Mouse (Mus musculus): Measurements from ENCODE around the gene Abcc2. TPM values are rescaled to one million over a fixed set of nuclear protein-coding genes. Genes with fewer than 3 reads are reported as not detected.

Abcc2 gene
- polyA plus RNA-seq, 1 experiment from 2014 or later = 5.1 TPM

GRCm38 (mm10) chr19:43850026-43850425, 68.0 kb downstream of the Abcc2 start:
- Histone ChIP-seq H3K36me3 (ENCODE audit: control insufficient read depth, insufficient read depth, low read length) (peaks cover 20% of the 10 kb centered on the region), H3K27ac (ENCODE audit: low read depth, low read length) (no peak overlapping the region), H3K4me1 (replicated peaks; ENCODE audit: control insufficient read depth, insufficient read depth, low read length) (peaks cover 3% of the 10 kb centered on the region; the same call in 1 of the 2 replicates), H3K9me3 (ENCODE audit: control insufficient read depth, low read length) (no peaks in the 10 kb centered on the region), H3K4me2 (no peak overlapping the region), H3K27me3 (replicated peaks; ENCODE audit: control insufficient read depth, insufficient read depth, low read length) (no peaks in the 10 kb centered on the region), H3K4me3 (ENCODE audit: low read depth, low read length) (no peak overlapping the region), H3K9ac (ENCODE audit: low read depth, low read length) (no peak overlapping the region)
- no peak for ATAC-seq (replicated peaks; ENCODE audit: low FRiP score)
- WGBS = 85% methylated on average over 11 of the region's 11 CpGs
- DNase-seq (ENCODE audit: low spot score) = no peak

DNA sequence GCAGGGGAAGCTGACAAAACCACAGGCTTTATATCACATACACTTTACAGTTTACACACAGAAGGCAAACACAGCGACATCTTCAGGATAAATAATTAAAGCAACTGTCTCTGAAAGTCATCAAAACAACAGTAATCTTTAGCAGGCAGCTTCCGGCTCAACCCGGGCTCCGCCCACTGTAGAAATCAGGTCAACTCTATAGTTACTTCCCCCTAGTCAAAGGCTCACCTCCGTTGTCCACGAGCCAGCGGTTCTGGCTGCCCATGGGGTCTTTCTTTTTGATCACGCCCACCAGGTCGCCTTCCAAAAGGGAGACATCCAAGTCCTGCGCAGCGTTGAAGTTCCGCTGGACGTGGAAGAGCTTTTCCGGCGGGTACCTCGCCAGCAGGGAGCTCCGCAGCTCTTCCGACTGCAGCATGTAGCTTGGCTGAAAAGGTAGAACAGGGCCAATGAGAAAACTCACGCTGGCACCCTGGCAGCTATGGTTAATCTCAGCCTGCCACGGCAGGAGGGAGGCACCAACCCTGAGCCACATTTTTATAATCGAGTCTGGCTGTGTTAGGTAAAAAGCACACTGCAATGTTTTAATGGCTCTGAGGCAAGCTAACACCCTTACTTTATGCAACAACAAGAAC, 70.1 kb downstream of the Abcc2 start:
- Histone ChIP-seq H3K9ac (ENCODE audit: low read depth, low read length) (no peak overlapping the region), H3K4me2 (no peak overlapping the region), H3K27me3 (replicated peaks; ENCODE audit: control insufficient read depth, insufficient read depth, low read length) (no peaks in the 10 kb centered on the region), H3K4me3 (ENCODE audit: low read depth, low read length) (no peak overlapping the region), H3K4me1 (replicated peaks; ENCODE audit: control insufficient read depth, insufficient read depth, low read length) (no peaks in the 10 kb centered on the region), H3K36me3 (ENCODE audit: control insufficient read depth, insufficient read depth, low read length) (peaks cover 20% of the 10 kb centered on the region), H3K9me3 (ENCODE audit: control insufficient read depth, low read length) (no peaks in the 10 kb centered on the region), H3K27ac (ENCODE audit: low read depth, low read length) (no peak overlapping the region)
- no peak for ATAC-seq (replicated peaks; ENCODE audit: low FRiP score)
- WGBS = 73% methylated on average over 21 of the region's 21 CpGs
- DNase-seq (ENCODE audit: low spot score) = no peak

- Histone ChIP-seq H3K36me3 (ENCODE audit: control insufficient read depth, insufficient read depth, low read length) (peaks cover 17% of the 10 kb centered on the region), H3K4me2 (no peak overlapping the region), H3K27me3 (replicated peaks; ENCODE audit: control insufficient read depth, insufficient read depth, low read length) (no peaks in the 10 kb centered on the region), H3K9ac (ENCODE audit: low read depth, low read length) (no peak overlapping the region), H3K27ac (ENCODE audit: low read depth, low read length) (no peak overlapping the region), H3K4me3 (ENCODE audit: low read depth, low read length) (no peak overlapping the region), H3K9me3 (ENCODE audit: control insufficient read depth, low read length) (no peaks in the 10 kb centered on the region), H3K4me1 (replicated peaks; ENCODE audit: control insufficient read depth, insufficient read depth, low read length) (no peaks in the 10 kb centered on the region)
- 62% methylated on average over 7 of the region's 7 CpGs for WGBS
- ATAC-seq (replicated peaks; ENCODE audit: low FRiP score) (no peak), DNase-seq (ENCODE audit: low spot score) (no peak)
Measured at GRCm38 (mm10) chr19:43852837-43853545, 71.0 kb downstream of the Abcc2 start.

DNA sequence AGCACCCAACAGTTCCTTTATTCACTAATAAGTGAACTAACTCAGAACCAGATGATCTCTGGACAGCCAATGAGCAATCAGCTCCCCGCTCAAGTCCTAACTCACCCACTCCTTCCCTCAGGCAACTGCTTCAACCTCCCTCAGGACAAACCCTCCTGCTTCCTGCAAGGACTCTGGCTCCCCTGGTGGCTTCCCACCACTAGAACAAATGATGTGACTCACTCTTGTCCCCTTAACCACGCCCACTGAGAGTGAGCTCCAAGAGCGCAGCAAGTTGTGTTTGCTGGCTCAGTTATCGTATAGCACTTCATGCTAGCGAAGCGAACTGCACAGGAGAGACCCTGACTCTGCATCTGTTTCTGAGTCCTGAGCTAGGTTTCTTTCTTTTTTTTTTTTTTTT, 75.4 kb downstream of the Abcc2 start:
- Histone ChIP-seq H3K9ac (ENCODE audit: low read depth, low read length) (no peak overlapping the region), H3K4me2 (no peak overlapping the region), H3K4me3 (ENCODE audit: low read depth, low read length) (no peak overlapping the region), H3K27me3 (replicated peaks; ENCODE audit: control insufficient read depth, insufficient read depth, low read length) (no peaks in the 10 kb centered on the region), H3K36me3 (ENCODE audit: control insufficient read depth, insufficient read depth, low read length) (peaks cover 15% of the 10 kb centered on the region), H3K9me3 (ENCODE audit: control insufficient read depth, low read length) (no peaks in the 10 kb centered on the region), H3K4me1 (replicated peaks; ENCODE audit: control insufficient read depth, insufficient read depth, low read length) (no peaks in the 10 kb centered on the region), H3K27ac (ENCODE audit: low read depth, low read length) (no peak overlapping the region)
- no peak for ATAC-seq (replicated peaks; ENCODE audit: low FRiP score)
- DNase-seq (ENCODE audit: low spot score) = no peak
- 78% methylated on average over 6 of the region's 6 CpGs for WGBS

- 82% methylated on average over 4 of the region's 4 CpGs for WGBS
- no peak overlapping the region for H3K27ac ChIP-seq (ENCODE audit: low read depth, low read length)
- H3K9me3 ChIP-seq (ENCODE audit: control insufficient read depth, low read length) = no peaks in the 10 kb centered on the region
- ATAC-seq (replicated peaks; ENCODE audit: low FRiP score) (no peak), DNase-seq (ENCODE audit: low spot score) (no peak)
- no peak overlapping the region for H3K4me3 ChIP-seq (ENCODE audit: low read depth, low read length)
- no peaks in the 10 kb centered on the region for H3K27me3 ChIP-seq (replicated peaks; ENCODE audit: control insufficient read depth, insufficient read depth, low read length)
- no peaks in the 10 kb centered on the region for H3K4me1 ChIP-seq (replicated peaks; ENCODE audit: control insufficient read depth, insufficient read depth, low read length)
- no peak overlapping the region for H3K4me2 ChIP-seq
- H3K36me3 ChIP-seq (ENCODE audit: control insufficient read depth, insufficient read depth, low read length) = peaks cover 17% of the 10 kb centered on the region
- H3K9ac ChIP-seq (ENCODE audit: low read depth, low read length) = no peak overlapping the region
Measured at GRCm38 (mm10) chr19:43870418-43870817, 88.4 kb downstream of the Abcc2 start.

GRCm38 (mm10) chr19:43874351-43874750, 92.4 kb downstream of the Abcc2 start:
- WGBS = 91% methylated on average over 11 of the region's 11 CpGs
- no peak for DNase-seq (ENCODE audit: low spot score)

GRCm38 (mm10) chr19:43875996-43876395, 94.0 kb downstream of the Abcc2 start:
- Histone ChIP-seq H3K9ac (ENCODE audit: low read depth, low read length) (no peak overlapping the region), H3K4me3 (ENCODE audit: low read depth, low read length) (no peak overlapping the region), H3K27me3 (replicated peaks; ENCODE audit: control insufficient read depth, insufficient read depth, low read length) (peaks cover 7% of the 10 kb centered on the region), H3K4me1 (replicated peaks; ENCODE audit: control insufficient read depth, insufficient read depth, low read length) (peaks cover 3% of the 10 kb centered on the region; the same call in 1 of the 2 replicates), H3K4me2 (no peak overlapping the region), H3K36me3 (ENCODE audit: control insufficient read depth, insufficient read depth, low read length) (peaks cover 5% of the 10 kb centered on the region; the same call in 1 of the 2 replicates), H3K27ac (ENCODE audit: low read depth, low read length) (no peak overlapping the region), H3K9me3 (ENCODE audit: control insufficient read depth, low read length) (no peaks in the 10 kb centered on the region)
- DNase-seq (ENCODE audit: low spot score) (no peak), ATAC-seq (replicated peaks; ENCODE audit: low FRiP score) (no peak)
- WGBS = 58% methylated on average over 2 of the region's 2 CpGs

More at GRCm38 (mm10) chr19:43874351-43874750, 92.4 kb downstream of the Abcc2 start:
- Histone ChIP-seq H3K36me3 (ENCODE audit: control insufficient read depth, insufficient read depth, low read length) (peaks cover 5% of the 10 kb centered on the region; the same call in 1 of the 2 replicates), H3K4me1 (replicated peaks; ENCODE audit: control insufficient read depth, insufficient read depth, low read length) (no peaks in the 10 kb centered on the region), H3K27ac (ENCODE audit: low read depth, low read length) (no peak overlapping the region), H3K4me3 (ENCODE audit: low read depth, low read length) (no peak overlapping the region), H3K9me3 (ENCODE audit: control insufficient read depth, low read length) (no peaks in the 10 kb centered on the region), H3K9ac (ENCODE audit: low read depth, low read length) (no peak overlapping the region), H3K4me2 (no peak overlapping the region), H3K27me3 (replicated peaks; ENCODE audit: control insufficient read depth, insufficient read depth, low read length) (peaks cover under 1% of the 10 kb centered on the region; the same call in 1 of the 2 replicates)
- ATAC-seq (replicated peaks; ENCODE audit: low FRiP score) = no peak

DNA sequence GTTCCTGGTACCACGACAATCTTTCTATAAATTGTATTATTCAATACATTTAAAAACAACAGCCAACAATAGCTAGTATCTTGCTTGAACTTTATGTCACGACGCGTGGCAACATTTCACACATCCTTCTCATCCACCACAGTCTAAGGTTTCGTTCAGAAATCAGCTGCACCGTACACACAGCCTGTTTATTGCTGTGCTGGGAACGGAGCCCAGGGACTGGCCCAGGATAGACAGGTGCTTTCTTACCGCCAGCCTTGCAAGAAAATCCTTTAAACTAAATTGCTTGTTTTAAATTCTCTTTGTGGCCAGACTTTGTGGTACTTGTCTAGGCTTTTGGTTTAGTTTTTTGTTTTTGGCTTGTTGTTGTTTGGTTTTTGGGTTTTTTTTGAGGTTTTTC, 95.4 kb downstream of the Abcc2 start:
- ATAC-seq (replicated peaks; ENCODE audit: low FRiP score) (no peak), DNase-seq (ENCODE audit: low spot score) (no peak)
- Histone ChIP-seq H3K4me3 (ENCODE audit: low read depth, low read length) (no peak overlapping the region), H3K27ac (ENCODE audit: low read depth, low read length) (no peak overlapping the region), H3K9ac (ENCODE audit: low read depth, low read length) (no peak overlapping the region), H3K36me3 (ENCODE audit: control insufficient read depth, insufficient read depth, low read length) (peaks cover 3% of the 10 kb centered on the region; the same call in 1 of the 2 replicates), H3K27me3 (replicated peaks; ENCODE audit: control insufficient read depth, insufficient read depth, low read length) (peaks cover 7% of the 10 kb centered on the region), H3K9me3 (ENCODE audit: control insufficient read depth, low read length) (no peaks in the 10 kb centered on the region), H3K4me1 (replicated peaks; ENCODE audit: control insufficient read depth, insufficient read depth, low read length) (peaks cover 3% of the 10 kb centered on the region; the same call in 1 of the 2 replicates), H3K4me2 (no peak overlapping the region)
- WGBS = 85% methylated on average over 8 of the region's 8 CpGs

All from liver, embryonic 11.5 days (tissue).